Mouse (Mus musculus) brain, embryonic 14.5 days (tissue): ENCODE data around the gene Nle1.

ENCODE experiments used
- CTCF ChIP-seq: fragments of 200-500 bp; IDR thresholded peaks from 2 replicates; pipeline ENCODE4 v1.5.1; 2012; ENCODE audit warnings: inconsistent platforms, mild to moderate bottlenecking, moderate library complexity, borderline replicate concordance; ENCODE audit not compliant: insufficient read depth, insufficient read length; ENCODE audit errors: extremely low read depth
- POLR2A ChIP-seq: fragments of 200-500 bp; IDR thresholded peaks from 2 replicates; pipeline ENCODE4 v1.6.1; 2012; ENCODE audit warnings: mild to moderate bottlenecking, inconsistent platforms, borderline replicate concordance; ENCODE audit not compliant: poor library complexity, insufficient read depth, insufficient read length, severe bottlenecking; ENCODE audit errors: extremely low read depth

DNA sequence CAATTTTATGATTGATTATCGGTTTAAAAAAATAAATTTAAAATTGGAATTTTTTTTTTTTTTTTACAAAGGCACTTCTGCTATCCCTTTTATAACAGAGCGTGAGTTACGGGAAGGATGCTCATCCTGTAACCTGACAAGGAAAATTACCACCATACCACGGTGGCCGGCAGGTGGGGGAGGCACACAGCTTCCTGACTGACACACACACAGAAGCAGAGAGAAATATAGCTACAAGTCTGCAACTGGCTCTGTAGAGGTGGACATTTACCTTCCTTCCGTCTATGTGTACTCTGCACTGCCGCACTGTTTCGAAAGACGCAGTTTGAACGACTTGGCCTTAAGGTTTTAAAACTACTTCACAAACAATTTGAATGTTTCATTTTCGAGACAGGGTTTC lies 56.1 kb downstream of the Nle1 start:
- TF ChIP-seq CTCF: no peak
- no peak for TF ChIP-seq POLR2A
